Mouse (Mus musculus): ENCODE data around the gene BC048562.

DNA sequence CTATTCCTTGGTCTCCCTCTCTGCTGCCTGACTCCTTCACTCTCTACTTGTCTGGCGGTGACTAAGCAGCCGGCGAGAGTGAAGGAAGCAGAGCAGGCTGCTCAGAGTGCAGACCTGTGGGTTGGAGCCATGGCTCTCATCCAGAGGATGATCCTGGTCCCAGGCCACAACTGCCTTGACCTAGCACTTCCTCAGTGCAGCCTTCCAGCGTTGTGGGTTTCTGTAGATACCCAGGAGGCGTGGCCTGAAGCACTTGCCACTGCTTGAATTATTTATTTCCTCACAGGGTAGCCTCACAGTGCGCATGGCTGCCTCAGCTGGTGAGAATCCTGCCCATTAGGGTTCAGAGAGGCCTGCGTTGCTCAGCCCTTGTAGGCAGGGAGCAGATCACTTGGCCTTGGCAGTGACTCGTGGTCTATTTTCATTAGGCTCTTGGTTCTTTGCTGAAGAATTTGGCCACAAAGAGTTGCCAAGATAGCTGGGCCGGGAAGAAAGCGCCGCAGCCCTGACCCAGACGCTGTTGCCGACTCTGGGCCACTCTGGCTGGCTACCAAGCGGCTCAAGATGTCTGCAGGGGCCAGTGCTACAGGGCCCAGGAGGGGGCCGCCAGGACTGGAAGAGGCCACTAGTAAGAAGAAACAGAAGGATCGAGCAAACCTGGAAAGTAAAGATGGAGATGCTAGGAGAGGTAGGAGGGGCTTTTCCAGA is 55.9 kb downstream of the BC048562 start:
- TF ChIP-seq CTCF (IDR thresholded peaks at IDR 0.05; ENCODE audit: low read depth, low read length), result no peak
- no peak for TF ChIP-seq POLR2A (IDR thresholded peaks at IDR 0.05; ENCODE audit: borderline replicate concordance, low read depth, low read length)

All from bone marrow macrophage, adult 2 months (primary cell).